Mouse (Mus musculus) midbrain, embryonic 15.5 days (tissue): ENCODE measurements around the gene Ncoa1. TPM values are rescaled to one million over a fixed set of nuclear protein-coding genes. Genes with fewer than 3 reads are reported as not detected.
A peak's percentile ranks its signal among the peaks of the same experiment; 100 is the strongest.
"Not testable (repeated sequence)": the region's sequence is repeated elsewhere in the genome, so short reads cannot be mapped to it uniquely, and the experiment has no call there.

Experiments
- ATAC-seq: fragments of 200-750 bp; cut with Nextera tagmentation; replicated peaks from 2 replicates; pipeline ENCODE4 v1.8.0; 2017; ENCODE audit warnings: moderate TSS enrichment
- H3K27ac ChIP-seq: fragments of 300-500 bp; sonication (generic); 2 replicates; pipeline ENCODE4 v1.5.1; 2015; ENCODE audit warnings: mild to moderate bottlenecking, inconsistent platforms
- H3K27me3 ChIP-seq: fragments of 300-500 bp; sonication (generic); replicated peaks from 2 replicates; pipeline ENCODE4 v1.6.1; 2015; ENCODE audit warnings: inconsistent platforms
- H3K36me3 ChIP-seq: fragments of 300-500 bp; sonication (generic); replicated peaks from 2 replicates; pipeline ENCODE4 v1.6.1; 2015; ENCODE audit warnings: inconsistent platforms
- H3K4me1 ChIP-seq: fragments of 300-500 bp; sonication (generic); 2 replicates; pipeline ENCODE4 v1.6.1; 2015; ENCODE audit warnings: inconsistent platforms
- H3K4me2 ChIP-seq: fragments of 300-500 bp; sonication (generic); 2 replicates; pipeline ENCODE4 v1.6.1; 2015; ENCODE audit warnings: inconsistent platforms, mild to moderate bottlenecking, moderate library complexity
- H3K4me3 ChIP-seq: fragments of 300-500 bp; sonication (generic); 2 replicates; pipeline ENCODE4 v1.5.1; 2015; ENCODE audit warnings: mild to moderate bottlenecking, inconsistent platforms
- H3K9ac ChIP-seq: fragments of 300-500 bp; sonication (generic); 2 replicates; pipeline ENCODE4 v1.6.1; 2015; ENCODE audit warnings: mild to moderate bottlenecking, inconsistent platforms
- H3K9me3 ChIP-seq: fragments of 300-500 bp; sonication (generic); 2 replicates; pipeline ENCODE4 v1.6.1; 2016; ENCODE audit warnings: inconsistent platforms
- WGBS: fragments of 180-500 bp; shearing (Covaris S2); methylation state at CpG from one replicate; pipeline ENCODE4 v1.1.7; 2015; ENCODE audit warnings: mixed read lengths; 5-methylcytosine and 5-hydroxymethylcytosine counted together
- polyA plus RNA-seq: library from polyadenylated mRNA; unstranded; fragments of >200 nt; fragmentation: Nextera tagmentation; extraction: Ambion mirVana; gene quantifications from 2 replicates; pipeline ENCODE4 v1.2.1, GENCODE M21; 2015

Gene Ncoa1
- polyA plus RNA-seq, 1 experiment from 2014 or later, result 12.5 TPM

DNA sequence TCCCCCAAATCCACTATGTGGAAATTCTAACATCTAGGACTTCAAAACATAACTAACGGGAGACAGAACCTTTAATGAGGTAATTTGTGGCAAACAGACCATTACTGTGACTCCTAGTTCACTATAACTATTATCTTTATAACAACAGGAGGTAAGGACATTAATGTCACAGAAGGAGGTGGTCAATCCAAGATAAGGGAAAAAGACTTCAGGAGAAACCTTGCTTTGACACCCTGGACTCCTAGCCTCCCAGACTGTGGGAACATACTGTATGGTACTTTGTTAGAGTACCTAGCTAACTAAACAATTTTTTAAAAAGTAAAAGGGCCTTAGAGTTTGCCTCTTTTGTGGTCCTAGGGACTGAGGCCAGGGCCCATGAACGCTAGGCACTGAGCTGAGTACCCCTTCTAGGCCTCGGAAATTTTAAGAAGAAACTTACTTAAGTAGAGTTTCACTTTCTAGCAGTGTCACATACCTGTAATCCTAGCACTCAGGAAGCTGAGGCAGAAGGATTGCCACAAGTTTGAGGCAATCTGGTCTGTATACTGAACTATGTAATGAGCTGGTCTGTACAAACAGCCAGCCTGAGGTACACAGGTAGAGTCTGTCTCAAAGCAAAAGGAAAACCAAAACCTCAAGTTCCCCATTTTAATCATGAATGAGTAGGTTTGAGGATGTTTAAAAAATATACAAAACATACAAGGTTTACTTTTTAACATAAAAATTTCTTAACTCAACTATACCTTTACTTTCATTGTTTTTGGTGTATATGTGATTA lies 197.8 kb downstream of the Ncoa1 start:
- H3K9ac ChIP-seq, result no peak overlapping the region
- 89% methylated on average over 3 of the region's 3 CpGs for WGBS
- H3K9me3 ChIP-seq, result no peaks in the 10 kb centered on the region
- H3K36me3 ChIP-seq, result peaks cover 8% of the 10 kb centered on the region; the same call in 1 of the 2 replicates
- no peak overlapping the region for H3K4me3 ChIP-seq
- ATAC-seq, result no peak
- H3K27ac ChIP-seq, result no peak overlapping the region
- no peaks in the 10 kb centered on the region for H3K4me1 ChIP-seq
- H3K4me2 ChIP-seq, result no peak overlapping the region
- no peaks in the 10 kb centered on the region for H3K27me3 ChIP-seq

DNA sequence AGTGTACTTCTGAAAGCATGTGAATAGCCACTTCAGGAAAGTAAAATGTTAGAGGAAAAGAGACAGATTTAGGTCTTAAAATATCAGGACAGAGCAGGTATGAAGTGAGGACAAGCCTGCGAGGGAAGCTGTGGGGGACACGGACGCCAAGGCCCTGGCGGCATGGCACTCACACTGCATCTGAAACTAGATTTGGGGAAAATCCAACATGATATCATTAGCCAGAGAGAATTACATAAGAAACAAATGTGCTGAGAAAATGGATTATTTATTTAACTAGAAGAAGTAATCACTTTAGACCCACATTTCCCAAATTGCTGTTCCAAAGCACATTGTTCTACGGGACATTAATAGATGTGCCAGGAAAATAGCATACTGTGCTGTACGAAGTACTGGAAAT lies 205.9 kb downstream of the Ncoa1 start:
- Histone ChIP-seq H3K9ac (no peak overlapping the region), H3K9me3 (no peaks in the 10 kb centered on the region), H3K4me1 (no peaks in the 10 kb centered on the region), H3K27ac (no peak overlapping the region), H3K36me3 (peaks cover 41% of the 10 kb centered on the region), H3K4me3 (no peak overlapping the region), H3K4me2 (no peak overlapping the region), H3K27me3 (no peaks in the 10 kb centered on the region)
- 95% methylated on average over 6 of the region's 6 CpGs for WGBS
- no peak for ATAC-seq

DNA sequence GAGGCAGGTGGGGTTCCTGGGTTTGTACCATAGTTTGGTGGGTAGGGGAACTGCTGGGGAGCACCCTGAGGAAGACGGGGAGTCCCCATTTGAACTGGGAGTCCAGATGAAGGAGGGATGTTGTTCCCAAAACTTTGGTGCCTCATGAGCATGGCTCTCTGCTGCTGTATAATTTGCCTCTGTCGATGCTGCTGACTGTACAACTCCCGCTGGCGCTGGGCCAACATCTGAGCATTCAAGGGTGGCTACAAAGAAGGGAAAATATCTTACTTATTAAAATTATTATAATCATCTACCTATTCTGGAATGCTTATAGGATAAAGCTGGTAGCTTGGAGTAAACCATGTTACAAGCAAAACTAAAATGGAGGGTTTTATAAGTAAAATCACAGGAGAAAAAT lies 209.2 kb downstream of the Ncoa1 start:
- ATAC-seq, result no peak
- WGBS, result 98% methylated on average over 4 of the region's 4 CpGs
- H3K9ac ChIP-seq, result no peak overlapping the region
- peaks cover 35% of the 10 kb centered on the region for H3K36me3 ChIP-seq
- H3K4me3 ChIP-seq, result no peak overlapping the region
- no peak overlapping the region for H3K4me2 ChIP-seq
- H3K4me1 ChIP-seq, result no peaks in the 10 kb centered on the region
- H3K27ac ChIP-seq, result no peak overlapping the region
- H3K27me3 ChIP-seq, result no peaks in the 10 kb centered on the region
- no peaks in the 10 kb centered on the region for H3K9me3 ChIP-seq

DNA sequence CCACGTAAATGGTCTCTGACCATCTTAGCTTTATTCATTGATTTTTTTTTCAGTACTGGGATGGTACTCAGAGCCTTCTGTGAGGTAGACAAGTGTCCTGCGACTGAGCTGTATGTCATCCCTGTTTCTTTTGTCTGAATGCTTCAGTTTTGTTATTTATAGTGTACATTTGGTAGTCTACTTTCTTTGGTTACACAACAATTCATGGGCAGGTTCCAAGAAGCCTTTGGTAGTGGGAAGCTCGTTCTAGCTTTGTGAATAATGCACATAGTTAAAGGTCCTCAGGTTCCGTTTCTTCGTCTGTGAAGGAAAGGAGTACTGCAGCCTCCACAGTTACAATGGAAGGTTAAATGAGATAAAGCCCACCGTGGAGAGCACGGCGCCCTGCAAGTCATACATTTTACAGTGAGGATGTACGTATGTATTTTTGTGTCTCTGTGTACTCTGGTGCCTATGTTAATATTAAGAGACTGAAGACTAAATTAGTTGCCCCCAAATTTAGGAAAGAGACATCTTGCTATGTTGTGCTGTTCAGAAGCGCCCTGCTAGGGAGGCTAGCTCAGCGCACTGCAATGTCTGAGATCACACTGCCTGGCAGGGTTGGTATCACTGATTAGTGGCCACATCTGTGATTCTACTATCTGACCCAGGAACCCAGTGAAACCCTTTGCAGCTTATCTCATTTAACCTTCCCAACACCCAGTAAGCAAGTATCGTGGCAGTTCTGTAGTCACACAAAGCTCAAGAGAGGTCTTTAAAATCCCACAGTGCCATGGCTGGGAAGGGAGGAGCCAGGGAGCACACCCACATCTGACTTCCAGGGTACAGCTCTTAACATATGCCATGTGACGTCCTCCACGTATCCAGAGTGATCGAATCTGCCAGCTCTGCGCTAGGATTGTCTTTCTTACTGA lies 224.0 kb downstream of the Ncoa1 start:
- H3K36me3 ChIP-seq, result peaks cover 18% of the 10 kb centered on the region

DNA sequence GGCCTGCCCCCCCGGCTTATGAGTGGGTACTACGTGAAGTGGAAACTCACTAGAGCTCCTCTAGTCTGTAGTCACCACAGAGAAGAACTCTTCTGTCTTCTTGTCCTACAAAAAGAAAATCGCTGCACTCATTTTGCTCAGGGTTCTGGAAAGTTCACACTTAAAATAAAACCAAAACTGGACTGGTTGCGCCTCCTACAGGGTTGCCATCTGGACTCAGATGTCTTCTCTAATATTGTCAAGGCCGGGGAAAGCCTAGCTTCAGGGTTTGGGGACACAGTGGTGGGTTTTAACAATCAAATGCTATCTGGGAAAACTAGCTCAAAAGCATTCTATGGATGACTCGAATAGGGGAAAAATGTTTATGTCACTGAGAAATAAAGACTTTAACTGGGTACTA lies 227.2 kb downstream of the Ncoa1 start:
- peaks cover 21% of the 10 kb centered on the region for H3K36me3 ChIP-seq
- no peaks in the 10 kb centered on the region for H3K4me1 ChIP-seq
- no peak for ATAC-seq
- WGBS, result 85% methylated on average over 6 of the region's 6 CpGs
- no peaks in the 10 kb centered on the region for H3K27me3 ChIP-seq
- no peak overlapping the region for H3K4me3 ChIP-seq
- H3K4me2 ChIP-seq, result no peak overlapping the region
- no peak overlapping the region for H3K9ac ChIP-seq
- no peaks in the 10 kb centered on the region for H3K9me3 ChIP-seq
- H3K27ac ChIP-seq, result no peak overlapping the region

More for the DNA sequence above, 224.0 kb downstream of the Ncoa1 start:
- no peak overlapping the region for H3K9ac ChIP-seq
- no peak overlapping the region for H3K4me2 ChIP-seq
- WGBS, result 93% methylated on average over 16 of the region's 16 CpGs
- no peaks in the 10 kb centered on the region for H3K9me3 ChIP-seq
- H3K4me1 ChIP-seq, result no peaks in the 10 kb centered on the region
- H3K27me3 ChIP-seq, result no peaks in the 10 kb centered on the region
- H3K4me3 ChIP-seq, result no peak overlapping the region
- no peak overlapping the region for H3K27ac ChIP-seq
- no peak for ATAC-seq

DNA sequence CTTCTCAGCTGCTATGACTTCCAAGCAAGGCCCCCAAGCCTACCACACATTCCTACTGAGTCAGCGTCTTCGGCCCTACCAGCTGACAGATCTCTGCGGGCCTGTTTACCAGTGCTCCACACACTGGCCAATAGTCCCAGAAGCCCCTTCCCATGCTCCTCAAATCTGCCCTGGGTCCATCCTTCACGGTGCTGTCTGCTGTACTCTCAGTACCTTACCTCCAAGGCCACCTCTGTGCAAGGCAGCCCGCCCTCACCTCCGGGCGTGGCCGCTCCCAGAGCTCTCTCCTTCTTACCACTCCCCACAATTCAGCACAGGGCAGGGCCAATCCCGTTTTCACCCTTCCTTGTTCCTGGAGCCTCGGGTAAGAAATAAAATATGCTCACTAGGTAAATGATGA lies 231.2 kb downstream of the Ncoa1 start:
- Histone ChIP-seq H3K27me3 (no peaks in the 10 kb centered on the region), H3K27ac (no peak overlapping the region), H3K36me3 (0 out of 2 replicates have a peak, but pooled peaks cover 3% of the 10 kb centered on the region), H3K4me3 (no peak overlapping the region), H3K4me2 (no peak overlapping the region), H3K9ac (no peak overlapping the region), H3K9me3 (no peaks in the 10 kb centered on the region), H3K4me1 (no peaks in the 10 kb centered on the region)
- 90% methylated on average over 10 of the region's 10 CpGs for WGBS
- no peak for ATAC-seq

DNA sequence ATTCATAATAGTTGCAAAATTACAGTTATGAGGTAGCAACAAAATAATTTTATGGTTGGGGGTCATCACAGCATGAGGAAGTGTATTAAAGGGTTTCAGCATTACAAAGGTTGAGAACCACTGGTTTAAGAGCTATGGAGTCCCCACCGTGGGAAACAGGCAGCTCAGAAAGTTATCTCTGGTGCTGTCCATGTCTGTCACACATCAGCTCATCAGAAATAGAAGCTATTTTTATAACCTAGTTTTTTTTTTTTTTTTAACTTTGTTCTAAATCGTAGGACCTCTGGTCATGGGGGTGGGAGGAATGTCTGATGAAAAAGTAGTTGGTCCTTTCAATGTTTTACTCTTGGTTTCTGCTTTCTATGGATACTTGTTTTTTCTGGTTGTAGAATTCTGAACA lies 233.2 kb downstream of the Ncoa1 start:
- Histone ChIP-seq H3K9me3 (no peaks in the 10 kb centered on the region), H3K4me3 (no peak overlapping the region), H3K4me2 (no peak overlapping the region), H3K36me3 (0 out of 2 replicates have a peak, but pooled peaks cover 3% of the 10 kb centered on the region), H3K9ac (no peak overlapping the region), H3K4me1 (no peaks in the 10 kb centered on the region), H3K27me3 (no peaks in the 10 kb centered on the region), H3K27ac (no peak overlapping the region)
- WGBS, result 86% methylated on average over 2 of the region's 2 CpGs
- ATAC-seq, result no peak

DNA sequence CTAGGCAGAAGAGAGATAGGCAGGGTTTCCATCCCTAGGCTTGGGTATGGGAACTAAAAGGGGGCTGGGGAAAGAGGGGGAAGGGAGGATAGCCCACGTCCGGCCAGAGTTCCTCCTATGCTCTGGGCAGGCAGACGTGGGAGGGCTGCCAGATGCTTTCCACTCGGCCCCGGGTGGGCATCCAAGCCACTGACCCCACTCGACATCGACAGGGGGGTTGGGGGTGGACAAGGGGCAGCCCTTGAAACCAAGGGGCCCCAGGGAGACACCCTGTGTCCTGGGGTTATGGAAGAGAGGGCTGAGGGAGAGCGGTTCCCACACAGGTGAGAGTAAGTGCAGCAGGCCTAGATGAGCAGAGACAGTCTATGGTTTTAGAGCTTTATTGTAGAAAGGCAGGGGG lies 236.7 kb downstream of the Ncoa1 start:
- H3K4me3 ChIP-seq, H3K27ac ChIP-seq, H3K36me3 ChIP-seq, H3K9me3 ChIP-seq, ATAC-seq, H3K27me3 ChIP-seq, H3K4me2 ChIP-seq, H3K9ac ChIP-seq, H3K4me1 ChIP-seq: not testable (repeated sequence)
- WGBS, result 81% methylated on average over 8 of the region's 8 CpGs

DNA sequence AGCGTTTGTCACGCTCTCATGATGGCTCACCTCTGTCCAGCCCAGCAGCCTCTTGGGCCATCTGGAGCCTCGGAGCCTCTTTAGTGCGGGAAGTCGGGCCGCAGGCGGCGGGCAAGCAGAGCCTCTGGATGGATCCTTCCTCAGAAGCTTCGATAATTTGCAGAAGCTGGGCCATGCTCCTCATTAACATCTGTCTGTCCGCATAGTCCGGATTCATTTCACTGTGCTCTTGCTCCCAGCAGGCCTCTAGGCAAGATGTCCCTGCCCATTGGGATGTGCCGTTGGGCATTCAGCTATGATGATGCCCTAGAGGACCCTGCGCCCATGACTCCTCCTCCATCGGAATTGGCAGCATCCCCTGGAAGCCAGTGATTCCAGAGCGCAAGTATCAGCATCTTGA lies 239.5 kb downstream of the Ncoa1 start:
- no peak overlapping the region for H3K9ac ChIP-seq
- H3K9me3 ChIP-seq, result no peaks in the 10 kb centered on the region
- H3K36me3 ChIP-seq, result no peaks in the 10 kb centered on the region
- H3K4me3 ChIP-seq, result no peak overlapping the region
- WGBS, result 93% methylated on average over 15 of the region's 15 CpGs
- ATAC-seq, result no peak
- H3K27me3 ChIP-seq, result no peaks in the 10 kb centered on the region
- H3K4me1 ChIP-seq, result peaks cover 14% of the 10 kb centered on the region
- H3K4me2 ChIP-seq, result no peak overlapping the region
- H3K27ac ChIP-seq, result no peak overlapping the region

DNA sequence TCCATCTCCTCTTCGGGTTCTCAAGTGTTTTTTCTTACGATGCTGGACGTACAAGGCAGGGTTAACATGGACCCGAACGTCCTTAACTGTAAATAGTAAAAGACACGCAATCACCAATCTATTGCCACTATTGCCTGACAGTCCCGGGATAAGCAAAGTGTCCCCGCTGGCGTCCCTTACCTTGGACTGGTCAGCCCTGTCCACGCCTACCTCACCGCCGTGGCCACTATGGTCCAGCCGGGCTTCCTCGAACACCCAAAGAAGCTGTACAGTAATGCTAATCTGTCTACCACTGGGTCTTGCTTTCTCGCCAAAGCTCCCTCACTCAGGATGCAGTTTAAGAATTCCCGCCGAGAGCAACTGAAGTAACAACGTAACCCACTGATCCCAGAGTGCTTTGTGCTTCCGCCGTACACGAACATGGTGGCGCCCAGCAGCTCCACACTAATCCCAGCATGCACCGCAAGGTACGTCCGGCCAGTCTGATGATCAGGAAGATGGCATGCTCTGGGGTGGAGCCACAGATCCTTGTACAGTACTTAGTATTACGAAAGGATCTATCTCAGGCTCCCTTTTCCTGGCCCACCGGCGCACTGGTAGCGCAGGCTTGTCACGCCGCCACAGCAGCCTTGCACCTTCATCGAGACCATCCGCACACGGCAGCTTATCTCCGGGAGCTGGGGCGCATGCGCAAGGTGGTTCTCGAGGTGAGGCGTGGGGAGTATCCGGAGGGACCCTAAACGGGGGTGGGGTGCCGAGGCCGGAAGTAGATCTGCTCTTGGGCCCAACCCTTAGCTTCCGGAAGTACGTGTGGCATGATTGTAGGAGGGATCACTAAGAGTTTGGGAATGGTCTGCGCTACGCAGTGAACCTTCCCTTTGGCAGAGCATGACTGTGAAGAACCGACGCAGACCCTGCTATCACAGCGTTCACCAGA lies 243.1 kb downstream of the Ncoa1 start, which contains the start of the genes Ptrhd1 and Cenpo:
Gene Ptrhd1, plus strand, starts transcription at position 456 of the 937 bp plus-strand sequence.
Gene Cenpo, minus strand, starts transcription at position 723 of the 937 bp plus-strand sequence.
- peak within 1 kb of the TSS; percentile 87 for H3K4me2 ChIP-seq
- WGBS, result under 1% methylated on average over 50 of the region's 50 CpGs
- no peaks in the 10 kb centered on the region for H3K36me3 ChIP-seq

DNA sequence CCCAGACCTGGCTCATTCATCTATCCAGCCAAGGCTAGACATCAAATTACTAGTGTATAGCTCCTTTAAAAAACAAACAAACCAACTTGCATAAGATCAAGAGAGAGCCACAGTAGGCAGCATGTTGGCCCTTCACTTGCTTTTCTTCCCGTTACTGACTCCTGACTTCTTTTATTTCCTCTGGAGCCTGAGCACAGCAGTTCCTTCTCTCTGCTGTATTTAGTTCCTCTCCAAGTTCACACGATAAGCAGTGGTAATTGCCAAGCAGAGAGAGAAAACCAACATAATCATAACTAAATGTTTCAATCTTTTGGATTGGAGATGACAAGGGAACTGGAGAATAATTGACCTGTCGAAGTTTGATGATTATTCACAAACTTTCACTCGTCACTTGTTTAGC lies 244.2 kb downstream of the Ncoa1 start:
- Histone ChIP-seq H3K4me3 (0 out of 2 replicates have a peak overlapping the region, but pooled peaks have one; percentile 71), H3K27me3 (no peaks in the 10 kb centered on the region), H3K4me1 (peaks cover 18% of the 10 kb centered on the region), H3K36me3 (no peaks in the 10 kb centered on the region), H3K4me2 (peak overlapping the region; percentile 87; the same call in 1 of the 2 replicates), H3K9ac (no peak overlapping the region), H3K9me3 (no peaks in the 10 kb centered on the region), H3K27ac (no peak overlapping the region)
- WGBS, result 59% methylated on average over 4 of the region's 4 CpGs
- no peak for ATAC-seq

More for the DNA sequence above, 243.1 kb downstream of the Ncoa1 start, which contains the start of the genes Ptrhd1 and Cenpo:
- peak within 1 kb of the TSS; percentile 68 for H3K9ac ChIP-seq
- H3K9me3 ChIP-seq, result no peaks in the 10 kb centered on the region
- peak; percentile 99 for ATAC-seq
- no peaks in the 10 kb centered on the region for H3K27me3 ChIP-seq
- H3K27ac ChIP-seq, result peak within 1 kb of the TSS; percentile 99
- H3K4me3 ChIP-seq, result peak within 1 kb of the TSS; percentile 71
- H3K4me1 ChIP-seq, result peaks cover 18% of the 10 kb centered on the region
